In genomic region chrX:56416277-56416676, GRCm38 (mm10) we compare ENCODE assay signal across 18 mouse cellular contexts. TPM values are rescaled to one million over a fixed set of nuclear protein-coding genes. Genes with fewer than 3 reads are reported as not detected.
DNase-seq lines count a peak whose midpoint lies in the region; ATAC-seq and TF ChIP-seq lines count a peak whose summit lies in the region.
"Had no signal": no experiment of that assay in that cellular context is flagged by ENCODE, and none has a peak within 500 bp of the region (broad histone marks: within the 10 kb centered on the region; RNA-seq: fewer than 3 reads in every experiment).

No protein-coding gene starts in this region.

- no peaks in the 10 kb centered on the region for H3K27me3 ChIP-seq in cerebellum, adult 2 months (ENCODE audit: control insufficient read depth, insufficient read depth, low read length)
- H3K27me3 ChIP-seq: embryonic facial prominence, embryonic 12.5 days; forebrain, embryonic 15.5 days; heart, embryonic 15.5 days; intestine, embryonic 15.5 days had no signal

- no peak for TF ChIP-seq CTCF in cerebellum, adult 2 months (IDR thresholded peaks at IDR 0.05; ENCODE audit: borderline replicate concordance, insufficient read depth, low read depth, low read length)

- 70% methylated on average over 3 of the region's 3 CpGs for WGBS in cerebellum, adult 2 months

- H3K27ac ChIP-seq in cerebellum, adult 2 months (ENCODE audit: insufficient read depth, low read length): no peak overlapping the region
- H3K27ac ChIP-seq: embryonic facial prominence, embryonic 12.5 days; forebrain, embryonic 15.5 days; heart, embryonic 15.5 days; hindbrain, embryonic 14.5 days; intestine, embryonic 15.5 days had no signal

- peak; percentile 5 for DNase-seq in layer of hippocampus, adult 9-11 months
- DNase-seq in layer of hippocampus, adult 18-20 months (ENCODE audit: low spot score in 2 of 2): no peak
- DNase-seq in brain, adult 2 months (ENCODE audit: low read depth, low spot score): peak; percentile 12
- DNase-seq in cerebellum, adult 2 months: no peak
- no peak for DNase-seq in embryo, embryonic 11 days
- DNase-seq in Muller cell, postnatal 12 days (ENCODE audit: inconsistent ontology term): no peak
- DNase-seq: adrenal gland, adult 8-10 months; adrenal gland, postnatal 36 days; cerebellum, adult 11-12 months; cerebellum, adult 9-11 months; cerebellum, postnatal 36 days; gastrocnemius, postnatal 10 days had no signal

- no peaks in the 10 kb centered on the region for H3K4me1 ChIP-seq in cerebellum, adult 2 months (ENCODE audit: control insufficient read depth, insufficient read depth, low read length)
- H3K4me1 ChIP-seq: embryonic facial prominence, embryonic 12.5 days; forebrain, embryonic 15.5 days; heart, embryonic 15.5 days; intestine, embryonic 15.5 days had no signal

- no peak for TF ChIP-seq POLR2A in cerebellum, adult 2 months (IDR thresholded peaks at IDR 0.05; ENCODE audit: borderline replicate concordance, insufficient read depth, low read length)

- ATAC-seq in megakaryocyte, adult 5-6 weeks (ENCODE audit: poor library complexity, severe bottlenecking): peak; percentile 80
- ATAC-seq: forebrain, embryonic 15.5 days; intestine, embryonic 15.5 days had no signal

- H3K4me3 ChIP-seq in cerebellum, adult 2 months (replicated peaks; ENCODE audit: insufficient read depth, low read depth, low read length): no peak overlapping the region
- H3K4me3 ChIP-seq: embryonic facial prominence, embryonic 12.5 days; forebrain, embryonic 15.5 days; heart, embryonic 15.5 days; intestine, embryonic 15.5 days had no signal

RNA-seq across cellular contexts. Expression of gene Gm2174, which starts 31.5 kb away (rescaled TPM):
- not detected for total RNA-seq in layer of hippocampus, adult 18-20 months (2021)
- total RNA-seq in megakaryocyte, adult 5-6 weeks (2015): not detected in 2 replicates
- 42.8 and 90.9 TPM in 2 replicates for total RNA-seq in megakaryocyte, adult 5-6 weeks (2017)
- not detected in 2 replicates for polyA plus RNA-seq in cerebellum, adult 2 months (2012; rRNA removed)
- total RNA-seq: adrenal gland, postnatal 36 days; gastrocnemius, postnatal 10 days had no signal
- polyA plus RNA-seq: forebrain, embryonic 15.5 days had no signal

RNA-seq across cellular contexts. Expression of gene Ints6l, which starts 38.4 kb away (rescaled TPM):
- total RNA-seq in layer of hippocampus, adult 18-20 months (2021): 10 to 100 TPM; 30.1 to 38.2 TPM
- total RNA-seq in megakaryocyte, adult 5-6 weeks (2015): 155 and 175 TPM in 2 replicates
- total RNA-seq in megakaryocyte, adult 5-6 weeks (2017): 106 and 114 TPM in 2 replicates
- 74.6 and 75.3 TPM in 2 replicates for polyA plus RNA-seq in cerebellum, adult 2 months (2012; rRNA removed)

RNA-seq across cellular contexts. Expression of gene Smim10l2a, which starts 41.9 kb away (rescaled TPM):
- 10 to 100 TPM; 14.4 to 17.9 TPM for total RNA-seq in layer of hippocampus, adult 18-20 months (2021)
- total RNA-seq in megakaryocyte, adult 5-6 weeks (2015): not detected in 2 replicates
- 0.29 TPM in 1 of 2 replicates, not detected in the other for total RNA-seq in megakaryocyte, adult 5-6 weeks (2017)
- 17.3 and 18.9 TPM in 2 replicates for polyA plus RNA-seq in cerebellum, adult 2 months (2012; rRNA removed)

Comparison
In these comparisons a context has a peak if more than half of its experiments do, and no peak if none do; other contexts are left out.
1. DNase-seq: peak in layer of hippocampus, adult 9-11 months (single experiment) and brain, adult 2 months (single experiment); none in layer of hippocampus, adult 18-20 months (0 of 2), cerebellum, adult 2 months (0 of 2), embryo, embryonic 11 days (single experiment) and Muller cell, postnatal 12 days (single experiment).
2. RNA of gene Smim10l2a, which starts 41.9 kb away (total RNA-seq): 14.4 to 17.9 TPM in layer of hippocampus, adult 18-20 months; 0.29 TPM in megakaryocyte, adult 5-6 weeks; every median in the first group is over 10 times any median in the second.